In the genomic region with DNA sequence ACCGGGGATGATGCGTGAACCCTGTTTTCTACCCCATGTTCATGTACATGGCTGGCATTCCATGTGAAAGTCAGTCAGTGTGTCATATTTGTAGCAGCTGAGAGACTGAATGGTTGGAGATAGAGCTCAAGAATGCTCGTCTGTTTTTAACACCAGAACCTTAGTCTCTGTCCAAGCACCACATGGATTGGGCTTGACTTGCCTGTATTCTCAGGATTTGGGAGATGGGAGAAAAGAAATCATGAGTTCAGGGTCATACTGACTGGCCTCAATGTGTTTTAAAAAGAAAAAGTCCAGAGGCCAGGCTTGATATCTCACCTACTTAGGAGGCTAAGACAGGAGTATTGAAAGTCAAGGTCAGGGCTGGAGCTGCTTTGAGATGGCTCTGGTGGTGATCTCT, we compare ENCODE assay signal across 8 mouse cellular contexts. TPM values are rescaled to one million over a fixed set of nuclear protein-coding genes. Genes with fewer than 3 reads are reported as not detected.
A peak's percentile ranks its signal among the peaks of the same experiment; 100 is the strongest.
DNase-seq lines count a peak whose midpoint lies in the region; ATAC-seq and TF ChIP-seq lines count a peak whose summit lies in the region.

No protein-coding gene starts in this region.

- H3K4me2 ChIP-seq in kidney, postnatal 0 days (ENCODE audit: low read length): peak overlapping the region; percentile 81
- peak overlapping the region; percentile 73 for H3K4me2 ChIP-seq in embryonic facial prominence, embryonic 13.5 days
- peak overlapping the region; percentile 60 for H3K4me2 ChIP-seq in hindbrain, embryonic 16.5 days (ENCODE audit: low read length)
- peak overlapping the region; percentile 97 for H3K4me2 ChIP-seq in myocyte (ENCODE audit: low read depth)

- H3K27ac ChIP-seq in kidney, postnatal 0 days: 0 out of 2 replicates have a peak overlapping the region, but pooled peaks have one; percentile 98
- H3K27ac ChIP-seq in embryonic facial prominence, embryonic 13.5 days: 0 out of 2 replicates have a peak overlapping the region, but pooled peaks have one; percentile 96
- H3K27ac ChIP-seq in hindbrain, embryonic 16.5 days (ENCODE audit: low read depth, low read length): no peak overlapping the region

- H3K27me3 ChIP-seq in kidney, postnatal 0 days (ENCODE audit: insufficient read depth, low read length): no peaks in the 10 kb centered on the region
- H3K27me3 ChIP-seq in embryonic facial prominence, embryonic 13.5 days: no peaks in the 10 kb centered on the region
- H3K27me3 ChIP-seq in hindbrain, embryonic 16.5 days (replicated peaks; ENCODE audit: control insufficient read depth, insufficient read depth, low read length): no peaks in the 10 kb centered on the region
- no peaks in the 10 kb centered on the region for H3K27me3 ChIP-seq in myocyte (ENCODE audit: control insufficient read depth, insufficient read depth, insufficient read length)

- no peaks in the 10 kb centered on the region for H3K9me3 ChIP-seq in kidney, postnatal 0 days (replicated peaks; ENCODE audit: low read length)
- no peaks in the 10 kb centered on the region for H3K9me3 ChIP-seq in embryonic facial prominence, embryonic 13.5 days
- H3K9me3 ChIP-seq in hindbrain, embryonic 16.5 days (ENCODE audit: control insufficient read depth, low read length): no peaks in the 10 kb centered on the region

- H3K9ac ChIP-seq in kidney, postnatal 0 days (ENCODE audit: low read depth, low read length): peak overlapping the region; percentile 94
- peak overlapping the region; percentile 97 for H3K9ac ChIP-seq in embryonic facial prominence, embryonic 13.5 days
- peak overlapping the region; percentile 89 for H3K9ac ChIP-seq in hindbrain, embryonic 16.5 days (ENCODE audit: low read depth, low read length)

- intact Hi-C loops in left cerebral cortex, postnatal 14 days (cut with DNase I): loop anchor here (5.0 kb wide), 1 partner anchor 70 kb away; a partner anchor contains a TSS

- ATAC-seq in kidney, postnatal 0 days (replicated peaks; ENCODE audit: low FRiP score, low read depth): no peak
- no peak for ATAC-seq in embryonic facial prominence, embryonic 13.5 days (ENCODE audit: insufficient number of reproducible peaks, insufficient read depth, low FRiP score, low TSS enrichment, low read depth)
- ATAC-seq in hindbrain, embryonic 16.5 days: no peak

- peaks cover 23% of the 10 kb centered on the region for H3K4me1 ChIP-seq in kidney, postnatal 0 days (replicated peaks; ENCODE audit: insufficient read depth, low read length)
- H3K4me1 ChIP-seq in embryonic facial prominence, embryonic 13.5 days: peaks cover 51% of the 10 kb centered on the region
- H3K4me1 ChIP-seq in hindbrain, embryonic 16.5 days (ENCODE audit: control insufficient read depth, insufficient read depth, low read depth, low read length): peaks cover 32% of the 10 kb centered on the region

- peak overlapping the region; percentile 65 for H3ac ChIP-seq in myocyte (ENCODE audit: control insufficient read depth, insufficient read length)

- TF ChIP-seq CTCF in kidney, postnatal 0 days (IDR thresholded peaks at IDR 0.05; ENCODE audit: low read depth): no peak

- no peaks in the 10 kb centered on the region for H3K36me3 ChIP-seq in kidney, postnatal 0 days (ENCODE audit: insufficient read depth, low read length)
- H3K36me3 ChIP-seq in embryonic facial prominence, embryonic 13.5 days: peaks cover 6% of the 10 kb centered on the region
- H3K36me3 ChIP-seq in hindbrain, embryonic 16.5 days (ENCODE audit: control insufficient read depth, insufficient read depth, low read length): no peaks in the 10 kb centered on the region
- H3K36me3 ChIP-seq in myocyte (ENCODE audit: control insufficient read depth, insufficient read depth): peaks cover 16% of the 10 kb centered on the region

- peaks cover 83% of the 10 kb centered on the region for H3K79me2 ChIP-seq in myocyte (ENCODE audit: control insufficient read depth, insufficient read depth)

- DNase-seq in kidney, postnatal 0 days (ENCODE audit: low spot score): no peak
- DNase-seq in kidney, adult 18-20 months: no peak
- DNase-seq in thymus, postnatal 36 days: no peak
- no peak for DNase-seq in right cerebral cortex, adult 2 months (ENCODE audit: low spot score in 2 of 2)
- DNase-seq in left cerebral cortex, postnatal 14 days (ENCODE audit: low spot score in 2 of 2): no peak

- WGBS in kidney, postnatal 0 days: 15% methylated on average over 3 of the region's 3 CpGs
- WGBS in embryonic facial prominence, embryonic 13.5 days: 24% methylated on average over 3 of the region's 3 CpGs
- 23% methylated on average over 3 of the region's 3 CpGs for WGBS in hindbrain, embryonic 16.5 days

- TF ChIP-seq POLR2A in myocyte (IDR thresholded peaks at IDR 0.05; ENCODE audit: insufficient read length, low read depth): no peak

- peak overlapping the region; percentile 87 for H3K4me3 ChIP-seq in kidney, postnatal 0 days (replicated peaks; ENCODE audit: low read depth, low read length)
- peak overlapping the region; percentile 73 for H3K4me3 ChIP-seq in embryonic facial prominence, embryonic 13.5 days
- H3K4me3 ChIP-seq in hindbrain, embryonic 16.5 days (ENCODE audit: low read length): peak overlapping the region; percentile 82
- peak overlapping the region; percentile 94 for H3K4me3 ChIP-seq in myocyte

TF ChIP-seq in myocyte, 11 proteins besides CTCF, POLR2A, EP300 and RAD21:
- TF ChIP-seq E2F4 (IDR thresholded peaks at IDR 0.05; ENCODE audit: insufficient read depth) (no peak), USF1 (IDR thresholded peaks at IDR 0.05; ENCODE audit: low read depth) (no peak), TCF12 (IDR thresholded peaks at IDR 0.05; ENCODE audit: insufficient read depth, poor library complexity, severe bottlenecking) (no peak), REST (IDR thresholded peaks at IDR 0.05; ENCODE audit: insufficient read depth, insufficient read length) (no peak), CEBPB (IDR thresholded peaks at IDR 0.05; ENCODE audit: insufficient read depth, poor library complexity, severe bottlenecking) (no peak), POLR2AphosphoS2 (IDR thresholded peaks at IDR 0.05; ENCODE audit: insufficient read length, low read depth) (no peak), MAX (IDR thresholded peaks at IDR 0.05; ENCODE audit: low read depth) (no peak), MYOD1 (IDR thresholded peaks at IDR 0.05; ENCODE audit: control insufficient read depth in 1 of 3, insufficient read length in 2 of 3, low read depth in 2 of 3) (no peak), MYOG (IDR thresholded peaks at IDR 0.05; ENCODE audit: control insufficient read depth in 1 of 3, insufficient read depth in 1 of 3, insufficient read length in 2 of 3, low read depth in 2 of 3) (no peak), SRF (IDR thresholded peaks at IDR 0.05; ENCODE audit: control insufficient read depth, insufficient read length, low read depth) (no peak), TCF3 (IDR thresholded peaks at IDR 0.05; ENCODE audit: insufficient read length, low read depth) (no peak)

RNA-seq across cellular contexts. Expression of a gene that starts 1.0 kb away (rescaled TPM):
- polyA plus RNA-seq in kidney, postnatal 0 days (2015; fragmentation: Nextera tagmentation; extraction: Ambion mirVana): 4.2 and 5.3 TPM in 2 replicates
- 6.4 and 6.5 TPM in 2 replicates for polyA plus RNA-seq in embryonic facial prominence, embryonic 13.5 days (2015; fragmentation: Nextera tagmentation; extraction: Ambion mirVana)
- polyA plus RNA-seq in hindbrain, embryonic 16.5 days (2015; fragmentation: Nextera tagmentation; extraction: Ambion mirVana): 2.7 and 2.9 TPM in 2 replicates
- polyA plus RNA-seq in myocyte (2012; fragmentation: generic; extraction: Trizol): 939 TPM
- total RNA-seq in left cerebral cortex, postnatal 14 days (2021): 10 to 100 TPM; 24.4 to 25.1 TPM

RNA-seq across cellular contexts. Expression of a gene that starts 1.3 kb away (rescaled TPM):
- polyA plus RNA-seq in kidney, postnatal 0 days (2015; fragmentation: Nextera tagmentation; extraction: Ambion mirVana): 0.88 and 1.0 TPM in 2 replicates
- 1.7 and 2.2 TPM in 2 replicates for polyA plus RNA-seq in embryonic facial prominence, embryonic 13.5 days (2015; fragmentation: Nextera tagmentation; extraction: Ambion mirVana)
- polyA plus RNA-seq in hindbrain, embryonic 16.5 days (2015; fragmentation: Nextera tagmentation; extraction: Ambion mirVana): 0.80 and 1.7 TPM in 2 replicates
- 1.9 TPM for polyA plus RNA-seq in myocyte (2012; fragmentation: generic; extraction: Trizol)
- 1 to 10 TPM; 2.3 to 3.1 TPM for total RNA-seq in left cerebral cortex, postnatal 14 days (2021)

RNA-seq across cellular contexts. Expression of a gene that starts 1.6 kb away (rescaled TPM):
- polyA plus RNA-seq in kidney, postnatal 0 days (2015; fragmentation: Nextera tagmentation; extraction: Ambion mirVana): 57.6 and 62.4 TPM in 2 replicates
- polyA plus RNA-seq in embryonic facial prominence, embryonic 13.5 days (2015; fragmentation: Nextera tagmentation; extraction: Ambion mirVana): 93.5 and 100 TPM in 2 replicates
- polyA plus RNA-seq in hindbrain, embryonic 16.5 days (2015; fragmentation: Nextera tagmentation; extraction: Ambion mirVana): 42.5 and 51.6 TPM in 2 replicates
- 77.0 TPM for polyA plus RNA-seq in myocyte (2012; fragmentation: generic; extraction: Trizol)
- 10 to 100 TPM; 33.0 to 37.1 TPM for total RNA-seq in left cerebral cortex, postnatal 14 days (2021)

RNA-seq across cellular contexts. Expression of a gene that starts 31.4 kb away (rescaled TPM):
- 108 and 111 TPM in 2 replicates for polyA plus RNA-seq in kidney, postnatal 0 days (2015; fragmentation: Nextera tagmentation; extraction: Ambion mirVana)
- polyA plus RNA-seq in embryonic facial prominence, embryonic 13.5 days (2015; fragmentation: Nextera tagmentation; extraction: Ambion mirVana): 104 and 110 TPM in 2 replicates
- polyA plus RNA-seq in hindbrain, embryonic 16.5 days (2015; fragmentation: Nextera tagmentation; extraction: Ambion mirVana): 90.7 and 92.8 TPM in 2 replicates
- polyA plus RNA-seq in myocyte (2012; fragmentation: generic; extraction: Trizol): 200 TPM
- total RNA-seq in left cerebral cortex, postnatal 14 days (2021): 10 to 100 TPM; 80.8 to 81.1 TPM

RNA-seq across cellular contexts. Expression of a gene that starts 31.4 kb away (rescaled TPM):
- 78.0 and 87.0 TPM in 2 replicates for polyA plus RNA-seq in kidney, postnatal 0 days (2015; fragmentation: Nextera tagmentation; extraction: Ambion mirVana)
- polyA plus RNA-seq in embryonic facial prominence, embryonic 13.5 days (2015; fragmentation: Nextera tagmentation; extraction: Ambion mirVana): 83.1 and 91.0 TPM in 2 replicates
- polyA plus RNA-seq in hindbrain, embryonic 16.5 days (2015; fragmentation: Nextera tagmentation; extraction: Ambion mirVana): 112 and 120 TPM in 2 replicates
- polyA plus RNA-seq in myocyte (2012; fragmentation: generic; extraction: Trizol): 53.8 TPM
- 10 to 100 TPM; 48.3 to 58.7 TPM for total RNA-seq in left cerebral cortex, postnatal 14 days (2021)

Comparison
In these comparisons a context has a peak if more than half of its experiments do, and no peak if none do; other contexts are left out.
1. RNA of a gene that starts 1.0 kb away (polyA plus RNA-seq): 939 TPM in myocyte (single experiment); 6.4 to 6.5 TPM in embryonic facial prominence, embryonic 13.5 days, 4.2 to 5.3 TPM in kidney, postnatal 0 days and 2.7 to 2.9 TPM in hindbrain, embryonic 16.5 days; every median in the first group is over 100 times any median in the second.
2. Peak in every context shown above with its lines, with median percentiles within 50 percentile points of each other: H3K4me2 ChIP-seq, H3K4me3 ChIP-seq and H3K9ac ChIP-seq.